Mouse (Mus musculus) forebrain, embryonic 16.5 days (tissue): ENCODE measurements around the gene Grm5. TPM values are rescaled to one million over a fixed set of nuclear protein-coding genes. Genes with fewer than 3 reads are reported as not detected.
A peak's percentile ranks its signal among the peaks of the same experiment; 100 is the strongest.

Experiments used
- ATAC-seq: fragments of 200-750 bp; cut with Nextera tagmentation; 2 replicates; pipeline ENCODE4 v1.8.0; 2017; ENCODE audit warnings: mild to moderate bottlenecking, moderate library complexity
- H3K27ac ChIP-seq: fragments of 300-500 bp; sonication (generic); 2 replicates; pipeline ENCODE4 v1.5.1; 2014; ENCODE audit warnings: low read length, control low read depth
- H3K27me3 ChIP-seq: fragments of 300-500 bp; sonication (generic); replicated peaks from 2 replicates; pipeline ENCODE4 v1.6.1; 2014; ENCODE audit warnings: low read length; ENCODE audit not compliant: control insufficient read depth, insufficient read depth
- H3K36me3 ChIP-seq: fragments of 300-500 bp; sonication (generic); 2 replicates; pipeline ENCODE4 v1.6.1; 2014; ENCODE audit not compliant: control insufficient read depth, insufficient read depth
- H3K4me1 ChIP-seq: fragments of 300-500 bp; sonication (generic); replicated peaks from 2 replicates; pipeline ENCODE4 v1.6.1; 2014; ENCODE audit warnings: low read length; ENCODE audit not compliant: control insufficient read depth, insufficient read depth
- H3K4me2 ChIP-seq: fragments of 300-500 bp; sonication (generic); 2 replicates; pipeline ENCODE4 v1.6.1; 2014; ENCODE audit warnings: mild to moderate bottlenecking, low read length, control low read depth
- H3K4me3 ChIP-seq: fragments of 300-500 bp; sonication (generic); replicated peaks from 2 replicates; pipeline ENCODE4 v1.5.1; 2014; ENCODE audit warnings: mild to moderate bottlenecking, low read length, control low read depth
- H3K9ac ChIP-seq: fragments of 300-500 bp; sonication (generic); replicated peaks from 2 replicates; pipeline ENCODE4 v1.6.1; 2014; ENCODE audit warnings: low read depth, low read length, control low read depth
- H3K9me3 ChIP-seq: fragments of 300-500 bp; sonication (generic); 2 replicates; pipeline ENCODE4 v1.6.1; 2016; ENCODE audit warnings: low read length; ENCODE audit not compliant: control insufficient read depth
- WGBS: fragments of 180-500 bp; shearing (Covaris S2); extraction: QIAGEN DNeasy Blood & Tissue Kit; methylation state at CpG from one replicate; pipeline ENCODE4 v1.1.7; 2014; 5-methylcytosine and 5-hydroxymethylcytosine counted together
- polyA plus RNA-seq: library from polyadenylated mRNA; unstranded; fragments of >200 nt; fragmentation: Nextera tagmentation; extraction: Ambion mirVana; gene quantifications from 2 replicates; pipeline ENCODE4 v1.2.1, GENCODE M21; 2015

Gene Grm5
- polyA plus RNA-seq, 1 experiment from 2014 or later: 45.6 TPM

DNA sequence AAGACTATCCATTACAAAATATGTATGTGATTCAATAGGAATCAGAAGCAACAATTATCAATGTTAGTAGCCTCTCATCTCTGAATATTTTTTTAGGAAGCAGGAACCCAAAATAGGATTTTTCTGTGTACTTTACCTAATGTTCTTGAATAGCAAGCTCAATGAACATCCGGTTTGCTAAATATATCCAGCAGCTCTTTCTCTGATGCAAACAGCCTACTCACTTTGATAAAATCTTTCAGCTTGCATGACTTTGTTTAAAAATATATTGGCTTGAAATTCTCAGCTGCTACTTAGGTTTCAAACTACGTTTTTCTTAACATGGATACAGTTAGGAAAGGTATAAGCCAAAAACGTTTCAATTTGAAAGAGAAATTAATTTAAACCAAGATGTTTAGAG, 77.8 kb downstream of the Grm5 start:
- 58% methylated on average over 3 of the region's 3 CpGs for WGBS
- Histone ChIP-seq H3K9me3 (no peaks in the 10 kb centered on the region), H3K36me3 (no peaks in the 10 kb centered on the region), H3K4me2 (no peak overlapping the region), H3K27ac (no peak overlapping the region), H3K4me3 (no peak overlapping the region), H3K4me1 (no peaks in the 10 kb centered on the region), H3K27me3 (no peaks in the 10 kb centered on the region), H3K9ac (no peak overlapping the region)
- ATAC-seq: no peak

- no peak for ATAC-seq
- no peaks in the 10 kb centered on the region for H3K36me3 ChIP-seq
- no peak overlapping the region for H3K4me3 ChIP-seq
- 68% methylated on average over 2 of the region's 2 CpGs for whole genome bisulfite sequencing
- no peak overlapping the region for H3K9ac ChIP-seq
- H3K27ac ChIP-seq: no peak overlapping the region
- H3K27me3 ChIP-seq: no peaks in the 10 kb centered on the region
- no peaks in the 10 kb centered on the region for H3K4me1 ChIP-seq
- H3K4me2 ChIP-seq: no peak overlapping the region
- no peaks in the 10 kb centered on the region for H3K9me3 ChIP-seq
Measured at GRCm38 (mm10) chr7:87664041-87664440, 80.1 kb downstream of the Grm5 start.

DNA sequence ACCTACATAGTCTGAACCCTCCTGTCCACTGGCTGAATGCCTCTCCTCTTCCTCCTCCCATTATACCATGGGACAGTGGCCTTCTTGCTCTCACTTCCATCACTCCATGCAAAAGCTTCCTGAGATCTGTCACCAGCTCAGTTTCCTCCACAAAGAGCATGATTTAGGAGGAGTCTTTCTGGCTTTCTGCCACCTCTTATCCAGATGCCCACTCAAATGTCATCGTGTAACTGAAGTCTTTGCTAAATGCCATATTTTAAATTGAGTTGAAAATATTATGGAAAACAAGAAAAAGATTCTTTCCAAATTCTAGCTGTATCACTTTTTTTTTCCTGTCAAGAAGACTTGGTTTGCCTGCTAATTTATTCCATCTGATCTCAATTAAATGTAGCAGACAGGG, 132.4 kb downstream of the Grm5 start:
- no peaks in the 10 kb centered on the region for H3K36me3 ChIP-seq
- no peak for ATAC-seq
- WGBS: 45% methylated on average over 1 of the region's 1 CpGs
- no peaks in the 10 kb centered on the region for H3K4me1 ChIP-seq
- no peak overlapping the region for H3K9ac ChIP-seq
- H3K9me3 ChIP-seq: no peaks in the 10 kb centered on the region
- H3K27ac ChIP-seq: no peak overlapping the region
- no peaks in the 10 kb centered on the region for H3K27me3 ChIP-seq
- H3K4me3 ChIP-seq: no peak overlapping the region
- no peak overlapping the region for H3K4me2 ChIP-seq

GRCm38 (mm10) chr7:87718631-87719030, 134.7 kb downstream of the Grm5 start:
- no peaks in the 10 kb centered on the region for H3K27me3 ChIP-seq
- no peak overlapping the region for H3K9ac ChIP-seq
- no peak overlapping the region for H3K4me2 ChIP-seq
- H3K4me1 ChIP-seq: no peaks in the 10 kb centered on the region
- no peak overlapping the region for H3K27ac ChIP-seq
- H3K36me3 ChIP-seq: no peaks in the 10 kb centered on the region
- 52% methylated on average over 1 of the region's 1 CpGs for WGBS
- H3K9me3 ChIP-seq: no peaks in the 10 kb centered on the region
- H3K4me3 ChIP-seq: no peak overlapping the region
- no peak for ATAC-seq

GRCm38 (mm10) chr7:87734511-87734910, 150.5 kb downstream of the Grm5 start:
- Histone ChIP-seq H3K4me1 (no peaks in the 10 kb centered on the region), H3K36me3 (no peaks in the 10 kb centered on the region)
- ATAC-seq: no peak

GRCm38 (mm10) chr7:87761945-87762344, 178.0 kb downstream of the Grm5 start:
- 37% methylated on average over 2 of the region's 2 CpGs for WGBS
- Histone ChIP-seq H3K27me3 (no peaks in the 10 kb centered on the region), H3K4me1 (no peaks in the 10 kb centered on the region), H3K27ac (no peak overlapping the region), H3K9me3 (no peaks in the 10 kb centered on the region), H3K4me2 (no peak overlapping the region), H3K9ac (no peak overlapping the region), H3K4me3 (no peak overlapping the region), H3K36me3 (no peaks in the 10 kb centered on the region)
- ATAC-seq: no peak; the same call in 1 of the 2 replicates

More at GRCm38 (mm10) chr7:87734511-87734910, 150.5 kb downstream of the Grm5 start:
- Histone ChIP-seq H3K4me3 (no peak overlapping the region), H3K4me2 (no peak overlapping the region), H3K27ac (no peak overlapping the region), H3K27me3 (no peaks in the 10 kb centered on the region), H3K9ac (no peak overlapping the region), H3K9me3 (no peaks in the 10 kb centered on the region)

- H3K4me1 ChIP-seq: no peaks in the 10 kb centered on the region
- no peak overlapping the region for H3K4me3 ChIP-seq
- WGBS: 23% methylated on average over 3 of the region's 3 CpGs
- no peaks in the 10 kb centered on the region for H3K36me3 ChIP-seq
- no peaks in the 10 kb centered on the region for H3K9me3 ChIP-seq
- no peak overlapping the region for H3K9ac ChIP-seq
- peak; percentile 47; the same call in 1 of the 2 replicates for ATAC-seq
- H3K4me2 ChIP-seq: no peak overlapping the region
- H3K27me3 ChIP-seq: no peaks in the 10 kb centered on the region
- H3K27ac ChIP-seq: no peak overlapping the region
Measured at GRCm38 (mm10) chr7:87762376-87762775, 178.4 kb downstream of the Grm5 start.

GRCm38 (mm10) chr7:87787560-87787959, 203.6 kb downstream of the Grm5 start:
- peak; percentile 96 for ATAC-seq
- Histone ChIP-seq H3K4me3 (no peak overlapping the region), H3K4me1 (no peaks in the 10 kb centered on the region), H3K36me3 (no peaks in the 10 kb centered on the region), H3K9me3 (no peaks in the 10 kb centered on the region), H3K9ac (no peak overlapping the region), H3K4me2 (no peak overlapping the region), H3K27me3 (no peaks in the 10 kb centered on the region), H3K27ac (no peak overlapping the region)
- 63% methylated on average over 1 of the region's 1 CpGs for WGBS

GRCm38 (mm10) chr7:87788963-87789362, 205.0 kb downstream of the Grm5 start:
- H3K9me3 ChIP-seq: no peaks in the 10 kb centered on the region
- no peaks in the 10 kb centered on the region for H3K4me1 ChIP-seq
- no peak for ATAC-seq
- H3K4me2 ChIP-seq: no peak overlapping the region
- no peak overlapping the region for H3K27ac ChIP-seq
- H3K9ac ChIP-seq: no peak overlapping the region
- H3K4me3 ChIP-seq: no peak overlapping the region
- H3K27me3 ChIP-seq: no peaks in the 10 kb centered on the region
- no peaks in the 10 kb centered on the region for H3K36me3 ChIP-seq

DNA sequence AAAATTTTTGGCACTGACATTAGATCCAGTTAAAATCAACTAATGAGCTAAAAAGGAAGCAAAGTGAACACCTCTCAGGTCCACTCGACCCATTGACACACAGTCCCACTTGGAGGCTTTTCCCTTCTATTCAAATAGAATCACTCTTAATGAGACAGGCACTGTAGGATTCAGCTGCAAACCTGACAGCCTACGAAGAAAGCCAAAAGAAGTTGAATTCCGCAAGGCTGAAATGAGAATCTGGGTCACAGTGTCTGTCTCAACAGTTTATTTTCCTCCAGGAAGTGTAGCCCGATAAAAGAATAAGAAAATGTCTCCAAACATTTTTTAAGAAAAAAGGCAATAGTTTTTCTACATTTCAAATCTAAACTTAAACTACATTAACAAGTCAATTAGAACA, 209.9 kb downstream of the Grm5 start:
- no peak overlapping the region for H3K27ac ChIP-seq
- no peaks in the 10 kb centered on the region for H3K9me3 ChIP-seq
- no peaks in the 10 kb centered on the region for H3K27me3 ChIP-seq
- no peak overlapping the region for H3K4me2 ChIP-seq
- no peaks in the 10 kb centered on the region for H3K4me1 ChIP-seq
- H3K36me3 ChIP-seq: no peaks in the 10 kb centered on the region
- no peak for ATAC-seq
- H3K9ac ChIP-seq: no peak overlapping the region
- H3K4me3 ChIP-seq: no peak overlapping the region
- 55% methylated on average over 4 of the region's 4 CpGs for WGBS
